Mouse (Mus musculus): ENCODE data around the gene Mrpl23. TPM values are rescaled to one million over a fixed set of nuclear protein-coding genes. Genes with fewer than 3 reads are reported as not detected.
A peak's percentile ranks its signal among the peaks of the same experiment; 100 is the strongest.

Mrpl23 gene
- polyA plus RNA-seq, 1 experiment from 2014 or later: 19.7 TPM

DNA sequence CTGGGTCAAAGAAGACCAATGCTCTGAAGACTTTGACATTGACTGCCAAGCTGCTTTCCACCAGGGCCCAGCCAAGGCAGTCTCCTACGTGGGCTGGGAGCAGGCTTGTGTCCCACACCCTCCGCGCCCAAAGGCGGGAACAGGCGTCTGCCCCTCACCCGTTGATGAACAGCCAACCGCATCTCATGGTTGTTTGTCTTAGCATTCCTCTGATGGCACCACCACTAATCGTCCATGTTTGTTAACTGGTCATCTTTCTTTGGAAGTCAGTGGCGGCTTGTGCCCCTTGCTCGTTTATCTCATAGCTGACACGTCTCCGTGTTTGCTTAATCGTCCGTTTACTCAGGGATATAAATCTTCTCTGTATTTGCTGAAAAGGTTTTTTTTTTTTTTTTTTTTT is 23.0 kb upstream of the Mrpl23 start:
- peaks cover 29% of the 10 kb centered on the region for H3K4me1 ChIP-seq (ENCODE audit: control insufficient read depth, insufficient read depth, low read length)
- no peaks in the 10 kb centered on the region for H3K9me3 ChIP-seq (ENCODE audit: control insufficient read depth, low read length)
- no peak overlapping the region for H3K9ac ChIP-seq (ENCODE audit: low read length)
- H3K27me3 ChIP-seq (ENCODE audit: control insufficient read depth, insufficient read depth, low read length): no peaks in the 10 kb centered on the region
- no peak overlapping the region for H3K4me3 ChIP-seq (ENCODE audit: low read depth, low read length)
- 10% methylated on average over 14 of the region's 14 CpGs for WGBS
- no peak overlapping the region for H3K4me2 ChIP-seq (ENCODE audit: low read depth, severe bottlenecking)
- ATAC-seq (ENCODE audit: insufficient number of reproducible peaks, low FRiP score, low TSS enrichment, low read depth) (no peak), DNase-seq (ENCODE audit: low spot score) (peak; percentile 50)
- H3K27ac ChIP-seq (replicated peaks; ENCODE audit: low read depth, low read length): peak overlapping the region; percentile 95
- no peaks in the 10 kb centered on the region for H3K36me3 ChIP-seq (ENCODE audit: control insufficient read depth, insufficient read depth, low read length)

DNA sequence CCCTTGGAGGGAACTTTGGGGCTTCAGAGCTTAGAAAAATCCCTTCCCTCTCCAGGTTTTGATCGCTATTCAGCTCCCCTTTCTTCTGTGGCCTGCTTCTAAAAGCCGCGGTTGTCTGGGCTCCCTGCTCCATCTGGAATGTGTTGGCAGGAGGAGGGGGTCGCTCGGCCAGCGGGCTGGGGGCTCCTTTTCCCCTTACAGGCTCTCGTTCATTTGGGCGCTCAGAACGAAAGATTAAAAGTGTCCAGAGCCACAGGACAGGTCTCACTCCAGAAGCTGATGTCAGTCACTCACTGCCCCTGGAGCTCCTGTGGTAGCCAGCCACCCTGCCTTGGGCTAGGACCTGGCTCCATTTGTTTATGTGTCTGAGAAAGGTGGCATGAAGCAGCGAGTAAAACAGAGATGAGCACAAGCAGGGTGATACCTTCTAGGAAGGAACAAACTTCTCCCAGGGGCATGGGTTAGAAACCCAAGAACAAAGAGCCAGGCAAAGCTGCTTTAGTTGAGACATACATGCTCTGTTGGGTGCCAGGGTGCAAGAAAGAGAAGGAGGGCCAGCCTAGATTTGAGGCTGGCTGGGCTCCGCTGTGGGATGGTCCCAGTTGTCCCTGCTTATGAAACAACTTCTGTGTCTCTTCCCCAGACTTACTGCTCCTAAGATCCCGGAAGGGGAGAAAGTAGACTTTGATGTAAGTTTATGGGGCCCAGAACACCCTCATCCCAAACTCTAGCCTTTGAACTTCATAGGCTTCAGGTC is 22.3 kb upstream of the Mrpl23 start:
- no peak overlapping the region for H3K4me3 ChIP-seq (ENCODE audit: low read depth, low read length)
- peak overlapping the region; percentile 17; the same call in 1 of the 2 replicates for H3K9ac ChIP-seq (ENCODE audit: low read length)

DNA sequence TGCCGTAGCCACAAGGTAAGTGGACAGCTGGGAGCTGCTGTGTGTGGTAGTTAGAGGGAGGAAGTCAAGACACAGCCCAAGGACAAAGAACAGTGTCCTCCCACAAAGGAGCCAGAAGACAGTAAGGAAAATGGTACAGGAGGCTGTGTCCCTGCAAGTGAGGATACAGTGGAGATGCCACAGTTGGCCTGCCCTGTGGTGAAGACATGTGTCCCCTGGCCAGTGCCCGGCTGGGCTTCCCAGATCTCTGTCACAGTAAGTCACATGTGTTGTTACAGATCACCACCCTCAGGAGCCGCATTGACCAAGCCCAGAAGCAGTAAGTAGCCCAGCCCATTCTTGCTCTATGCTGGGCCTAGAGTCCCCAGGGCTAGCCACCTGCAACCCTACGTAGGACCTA is 18.4 kb upstream of the Mrpl23 start:
- no peaks in the 10 kb centered on the region for H3K9me3 ChIP-seq (ENCODE audit: control insufficient read depth, low read length)
- H3K4me3 ChIP-seq (ENCODE audit: low read depth, low read length): no peak overlapping the region
- no peak overlapping the region for H3K27ac ChIP-seq (replicated peaks; ENCODE audit: low read depth, low read length)

More for the DNA sequence above, 22.3 kb upstream of the Mrpl23 start:
- WGBS: 8% methylated on average over 12 of the region's 12 CpGs
- no peak overlapping the region for H3K4me2 ChIP-seq (ENCODE audit: low read depth, severe bottlenecking)
- peaks cover 27% of the 10 kb centered on the region for H3K4me1 ChIP-seq (ENCODE audit: control insufficient read depth, insufficient read depth, low read length)
- DNase-seq (ENCODE audit: low spot score) (peak; percentile 81), ATAC-seq (ENCODE audit: insufficient number of reproducible peaks, low FRiP score, low TSS enrichment, low read depth) (no peak; the same call in 1 of the 2 replicates)
- peak overlapping the region; percentile 95 for H3K27ac ChIP-seq (replicated peaks; ENCODE audit: low read depth, low read length)
- no peaks in the 10 kb centered on the region for H3K9me3 ChIP-seq (ENCODE audit: control insufficient read depth, low read length)
- H3K36me3 ChIP-seq (ENCODE audit: control insufficient read depth, insufficient read depth, low read length): no peaks in the 10 kb centered on the region
- no peaks in the 10 kb centered on the region for H3K27me3 ChIP-seq (ENCODE audit: control insufficient read depth, insufficient read depth, low read length)

DNA sequence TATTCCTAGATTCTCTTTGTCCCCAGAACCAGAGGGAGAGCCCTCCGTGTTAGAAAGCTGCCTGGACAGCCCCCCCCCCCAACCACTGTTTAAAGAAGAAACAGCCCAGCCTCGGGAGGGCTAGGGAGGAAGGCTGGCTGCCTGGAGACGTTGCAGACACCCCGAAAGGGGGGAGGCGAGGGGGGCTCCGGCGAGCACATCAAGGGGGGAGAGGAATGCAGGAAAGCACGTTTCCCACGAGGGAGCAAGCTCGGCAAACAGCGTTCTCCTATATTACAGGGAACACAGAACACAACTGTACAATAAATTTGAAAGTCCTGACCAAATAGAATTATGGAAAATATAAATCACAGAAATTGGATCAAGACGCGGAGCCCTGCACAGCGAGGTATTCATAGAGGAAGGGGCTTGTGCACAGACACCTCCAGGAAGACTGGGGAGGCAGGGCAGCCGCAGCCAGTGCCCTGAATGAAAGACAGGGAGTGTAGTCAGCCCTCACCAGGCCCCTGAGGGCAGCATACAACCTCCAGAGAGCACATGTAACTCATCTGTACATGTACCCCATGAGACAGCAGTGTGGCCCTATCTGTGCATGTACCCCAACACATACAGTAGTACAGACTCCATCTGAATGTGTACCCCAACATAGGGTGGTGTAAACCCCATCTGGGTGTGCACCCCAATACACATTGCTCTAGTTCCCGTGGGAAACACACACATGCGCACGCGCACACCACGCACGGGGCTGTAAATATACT is 16.1 kb upstream of the Mrpl23 start:
- Histone ChIP-seq H3K36me3 (ENCODE audit: control insufficient read depth, insufficient read depth, low read length) (no peaks in the 10 kb centered on the region), H3K9ac (ENCODE audit: low read length) (peak overlapping the region; percentile 50; the same call in 1 of the 2 replicates), H3K4me3 (ENCODE audit: low read depth, low read length) (no peak overlapping the region), H3K27me3 (ENCODE audit: control insufficient read depth, insufficient read depth, low read length) (no peaks in the 10 kb centered on the region), H3K9me3 (ENCODE audit: control insufficient read depth, low read length) (no peaks in the 10 kb centered on the region), H3K27ac (replicated peaks; ENCODE audit: low read depth, low read length) (peak overlapping the region; percentile 88), H3K4me2 (ENCODE audit: low read depth, severe bottlenecking) (peak overlapping the region; percentile 20), H3K4me1 (ENCODE audit: control insufficient read depth, insufficient read depth, low read length) (peaks cover 21% of the 10 kb centered on the region)
- 35% methylated on average over 21 of the region's 21 CpGs for WGBS
- ATAC-seq (ENCODE audit: insufficient number of reproducible peaks, low FRiP score, low TSS enrichment, low read depth) (peak; percentile 84), DNase-seq (ENCODE audit: low spot score) (peak; percentile 79)

More for the DNA sequence above, 18.4 kb upstream of the Mrpl23 start:
- Histone ChIP-seq H3K36me3 (ENCODE audit: control insufficient read depth, insufficient read depth, low read length) (no peaks in the 10 kb centered on the region), H3K4me2 (ENCODE audit: low read depth, severe bottlenecking) (no peak overlapping the region), H3K4me1 (ENCODE audit: control insufficient read depth, insufficient read depth, low read length) (peaks cover 28% of the 10 kb centered on the region), H3K27me3 (ENCODE audit: control insufficient read depth, insufficient read depth, low read length) (no peaks in the 10 kb centered on the region), H3K9ac (ENCODE audit: low read length) (no peak overlapping the region)
- WGBS: 88% methylated on average over 4 of the region's 4 CpGs
- DNase-seq (ENCODE audit: low spot score) (no peak), ATAC-seq (ENCODE audit: insufficient number of reproducible peaks, low FRiP score, low TSS enrichment, low read depth) (no peak)

DNA sequence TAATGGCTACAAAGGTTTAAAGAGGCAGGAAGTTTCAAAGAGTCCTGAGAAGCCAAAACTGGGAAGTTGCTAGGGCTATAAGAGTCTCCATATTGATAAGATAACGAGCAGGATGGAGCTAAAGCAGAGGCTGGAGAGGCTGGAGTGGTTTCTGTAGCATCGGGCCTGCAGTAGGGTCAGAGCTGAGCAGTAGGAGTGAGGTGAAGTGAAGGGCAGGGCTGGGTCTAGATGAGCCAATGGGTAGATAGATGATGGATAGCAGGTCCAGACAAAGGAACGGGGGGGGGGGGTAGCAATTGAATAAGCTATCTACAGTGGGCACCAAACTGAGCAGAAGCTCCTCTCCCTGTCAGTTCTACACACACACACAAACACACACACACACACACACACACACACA is 15.0 kb upstream of the Mrpl23 start:
- H3K4me2 ChIP-seq (ENCODE audit: low read depth, severe bottlenecking): no peak overlapping the region
- H3K36me3 ChIP-seq (ENCODE audit: control insufficient read depth, insufficient read depth, low read length): no peaks in the 10 kb centered on the region
- DNase-seq (ENCODE audit: low spot score) (no peak), ATAC-seq (ENCODE audit: insufficient number of reproducible peaks, low FRiP score, low TSS enrichment, low read depth) (no peak)
- no peak overlapping the region for H3K4me3 ChIP-seq (ENCODE audit: low read depth, low read length)
- H3K9me3 ChIP-seq (ENCODE audit: control insufficient read depth, low read length): no peaks in the 10 kb centered on the region
- no peak overlapping the region for H3K27ac ChIP-seq (replicated peaks; ENCODE audit: low read depth, low read length)
- no peak overlapping the region for H3K9ac ChIP-seq (ENCODE audit: low read length)
- peaks cover 23% of the 10 kb centered on the region for H3K4me1 ChIP-seq (ENCODE audit: control insufficient read depth, insufficient read depth, low read length)
- 80% methylated on average over 3 of the region's 3 CpGs for WGBS
- H3K27me3 ChIP-seq (ENCODE audit: control insufficient read depth, insufficient read depth, low read length): no peaks in the 10 kb centered on the region

DNA sequence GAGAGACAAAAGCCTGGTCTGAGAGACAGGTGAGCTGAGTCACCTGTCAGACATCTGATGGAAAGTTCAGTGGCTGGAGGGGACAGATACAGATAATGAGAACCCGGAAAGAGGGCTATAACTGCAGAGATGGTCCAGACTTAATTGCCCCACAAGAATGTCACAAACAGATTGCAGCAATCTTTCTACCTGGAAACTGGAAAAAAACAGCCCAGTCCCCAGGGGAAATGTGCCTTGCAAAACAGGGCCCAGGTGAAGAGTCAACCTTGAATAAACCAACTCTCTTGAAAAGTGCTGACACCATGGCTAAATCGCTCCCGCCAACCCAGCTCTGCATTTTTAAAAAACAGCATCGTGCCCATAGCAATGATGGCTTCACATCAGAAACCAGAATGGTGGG is 12.2 kb upstream of the Mrpl23 start:
- ATAC-seq (ENCODE audit: insufficient number of reproducible peaks, low FRiP score, low TSS enrichment, low read depth): no peak
- 80% methylated on average over 4 of the region's 4 CpGs for WGBS
- no peak overlapping the region for H3K4me3 ChIP-seq (ENCODE audit: low read depth, low read length)
- no peak overlapping the region for H3K4me2 ChIP-seq (ENCODE audit: low read depth, severe bottlenecking)
- H3K27me3 ChIP-seq (ENCODE audit: control insufficient read depth, insufficient read depth, low read length): no peaks in the 10 kb centered on the region
- H3K4me1 ChIP-seq (ENCODE audit: control insufficient read depth, insufficient read depth, low read length): peaks cover 37% of the 10 kb centered on the region
- no peaks in the 10 kb centered on the region for H3K36me3 ChIP-seq (ENCODE audit: control insufficient read depth, insufficient read depth, low read length)
- no peaks in the 10 kb centered on the region for H3K9me3 ChIP-seq (ENCODE audit: control insufficient read depth, low read length)
- no peak overlapping the region; the same call in 1 of the 2 replicates for H3K27ac ChIP-seq (replicated peaks; ENCODE audit: low read depth, low read length)
- H3K9ac ChIP-seq (ENCODE audit: low read length): no peak overlapping the region
- no peak for DNase-seq (ENCODE audit: low spot score)

DNA sequence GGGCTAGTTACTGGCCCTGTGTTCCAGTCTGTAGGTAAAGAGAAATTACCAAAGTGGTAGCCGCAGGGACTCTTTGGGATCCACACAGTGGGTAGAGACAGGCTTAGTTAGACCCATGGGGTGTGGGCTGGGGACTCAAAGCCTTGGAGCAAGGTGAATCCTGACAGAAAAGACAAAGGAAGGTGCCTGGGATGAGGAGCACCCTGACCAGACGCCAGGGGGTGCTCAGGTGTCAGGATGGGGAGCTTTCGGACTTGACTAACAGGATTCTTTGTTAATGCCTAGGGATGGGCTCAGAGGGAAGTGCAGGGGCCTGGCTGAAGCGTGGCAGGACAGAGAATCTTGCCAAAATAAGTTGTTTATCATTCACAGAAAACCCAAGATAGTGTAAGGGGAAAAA is 10.1 kb upstream of the Mrpl23 start:
- H3K36me3 ChIP-seq (ENCODE audit: control insufficient read depth, insufficient read depth, low read length): no peaks in the 10 kb centered on the region
- DNase-seq (ENCODE audit: low spot score) (peak; percentile 75), ATAC-seq (ENCODE audit: insufficient number of reproducible peaks, low FRiP score, low TSS enrichment, low read depth) (no peak)
- no peak overlapping the region for H3K4me2 ChIP-seq (ENCODE audit: low read depth, severe bottlenecking)
- H3K27me3 ChIP-seq (ENCODE audit: control insufficient read depth, insufficient read depth, low read length): no peaks in the 10 kb centered on the region
- no peak overlapping the region for H3K4me3 ChIP-seq (ENCODE audit: low read depth, low read length)
- H3K27ac ChIP-seq (replicated peaks; ENCODE audit: low read depth, low read length): no peak overlapping the region; the same call in 1 of the 2 replicates
- no peak overlapping the region for H3K9ac ChIP-seq (ENCODE audit: low read length)
- 21% methylated on average over 4 of the region's 4 CpGs for WGBS
- peaks cover 36% of the 10 kb centered on the region for H3K4me1 ChIP-seq (ENCODE audit: control insufficient read depth, insufficient read depth, low read length)
- H3K9me3 ChIP-seq (ENCODE audit: control insufficient read depth, low read length): no peaks in the 10 kb centered on the region

DNA sequence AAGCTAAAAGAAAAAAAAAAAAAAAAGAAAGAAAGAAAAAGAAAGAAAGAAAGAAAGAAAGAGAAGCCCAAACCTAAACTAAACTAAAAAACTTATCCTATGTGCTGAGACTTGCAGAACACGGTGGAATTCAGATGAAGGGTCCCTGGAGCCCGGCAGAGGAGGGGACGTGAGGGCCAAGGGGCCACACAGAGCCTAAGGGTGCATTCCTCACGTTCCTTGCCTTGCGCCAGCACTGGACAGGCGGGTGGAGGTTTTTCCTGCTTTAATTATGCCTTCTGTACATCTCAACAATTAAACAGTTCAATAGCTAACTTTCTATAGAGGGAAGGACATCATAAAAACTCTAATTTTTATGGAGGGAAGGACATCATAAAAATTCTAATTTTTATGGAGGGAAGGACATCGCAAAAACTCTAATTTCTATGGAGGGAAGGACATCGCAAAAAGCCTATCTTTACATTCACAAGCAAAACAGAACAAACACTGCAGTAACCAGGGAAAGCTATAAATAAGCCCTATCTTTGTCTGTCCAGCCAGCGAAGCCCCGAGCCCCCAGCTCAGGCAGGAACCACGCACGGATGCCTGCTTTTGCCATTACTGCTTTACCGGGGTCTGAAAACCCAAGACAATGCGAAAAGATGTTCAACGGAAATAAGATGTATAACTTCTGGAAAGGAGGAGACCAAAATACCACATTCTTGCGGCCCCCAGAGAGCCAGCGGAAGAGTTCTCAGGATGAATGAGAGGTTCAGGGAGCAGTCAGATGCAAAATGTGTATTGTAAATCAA is 9.1 kb upstream of the Mrpl23 start:
- H3K27me3 ChIP-seq (ENCODE audit: control insufficient read depth, insufficient read depth, low read length): no peaks in the 10 kb centered on the region
- peak overlapping the region; percentile 57; the same call in 1 of the 2 replicates for H3K27ac ChIP-seq (replicated peaks; ENCODE audit: low read depth, low read length)
- DNase-seq (ENCODE audit: low spot score) (no peak), ATAC-seq (ENCODE audit: insufficient number of reproducible peaks, low FRiP score, low TSS enrichment, low read depth) (no peak)
- peaks cover 40% of the 10 kb centered on the region for H3K4me1 ChIP-seq (ENCODE audit: control insufficient read depth, insufficient read depth, low read length)
- WGBS: 37% methylated on average over 17 of the region's 17 CpGs
- no peak overlapping the region for H3K9ac ChIP-seq (ENCODE audit: low read length)
- H3K9me3 ChIP-seq (ENCODE audit: control insufficient read depth, low read length): no peaks in the 10 kb centered on the region
- H3K4me3 ChIP-seq (ENCODE audit: low read depth, low read length): no peak overlapping the region
- no peaks in the 10 kb centered on the region for H3K36me3 ChIP-seq (ENCODE audit: control insufficient read depth, insufficient read depth, low read length)
- H3K4me2 ChIP-seq (ENCODE audit: low read depth, severe bottlenecking): no peak overlapping the region
